In the genomic region with DNA sequence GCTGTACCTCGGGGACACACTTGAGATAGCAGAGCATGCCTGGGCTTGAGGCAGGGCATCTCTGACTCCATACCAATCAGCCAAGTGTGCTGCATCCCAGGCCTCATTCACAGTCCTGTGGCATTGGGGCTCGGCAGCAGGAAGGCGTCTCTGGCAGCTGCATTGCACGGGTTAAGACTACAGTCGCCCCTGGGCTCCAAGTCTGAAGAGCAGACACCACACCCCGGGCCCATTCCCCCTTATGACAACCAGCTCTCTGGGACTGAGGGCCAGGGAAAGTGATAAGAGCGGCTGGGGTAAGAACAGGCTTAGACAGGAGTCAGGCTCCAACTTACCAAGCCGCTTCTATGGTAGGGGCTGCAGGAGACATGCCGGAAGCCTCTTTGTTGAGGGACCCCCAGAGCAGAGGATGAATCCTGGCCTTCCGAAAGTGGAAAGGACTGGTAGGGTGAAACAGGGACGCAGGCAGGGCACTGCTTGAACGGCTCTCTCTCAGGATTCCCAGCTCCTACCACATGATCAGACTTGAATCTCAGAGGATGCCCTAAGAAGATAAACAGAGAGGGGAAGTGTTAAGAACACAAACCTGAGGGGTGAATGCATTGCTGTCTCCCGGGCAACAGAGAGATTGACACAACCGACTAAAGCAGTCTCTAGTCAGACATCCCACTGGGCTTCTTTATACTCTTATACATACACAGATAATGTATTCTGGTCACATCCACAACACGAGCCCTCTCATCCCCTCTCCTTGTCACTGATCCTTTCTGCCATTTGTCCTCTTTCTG, we compare ENCODE assay signal across 17 mouse cellular contexts. TPM values are rescaled to one million over a fixed set of nuclear protein-coding genes. Genes with fewer than 3 reads are reported as not detected.
DNase-seq lines count a peak whose midpoint lies in the region; ATAC-seq and TF ChIP-seq lines count a peak whose summit lies in the region.
"Had no signal": no experiment of that assay in that cellular context is flagged by ENCODE, and none has a peak within 500 bp of the region (broad histone marks: within the 10 kb centered on the region; RNA-seq: fewer than 3 reads in every experiment).

No protein-coding gene starts in this region.

- H3K36me3 ChIP-seq in forebrain, postnatal 0 days (ENCODE audit: insufficient read depth) = no peaks in the 10 kb centered on the region
- H3K36me3 ChIP-seq in midbrain, embryonic 11.5 days (ENCODE audit: control insufficient read depth, insufficient read depth, low read length) = no peaks in the 10 kb centered on the region; the same call in 1 of the 2 replicates
- H3K36me3 ChIP-seq: G1E; limb, embryonic 12.5 days had no signal

- 22% methylated on average over 15 of the region's 15 CpGs for WGBS in forebrain, postnatal 0 days
- WGBS in midbrain, embryonic 11.5 days = 21% methylated on average over 15 of the region's 15 CpGs

- 0 out of 2 replicates have a peak overlapping the region, but pooled peaks have one; percentile 3 for H3K4me2 ChIP-seq in forebrain, postnatal 0 days (ENCODE audit: low read depth)
- H3K4me2 ChIP-seq in midbrain, embryonic 11.5 days = peak overlapping the region; percentile 45
- H3K4me2 ChIP-seq: limb, embryonic 12.5 days had no signal

- H3K4me3 ChIP-seq in forebrain, postnatal 0 days (ENCODE audit: low read depth, low read length) = no peak overlapping the region
- H3K4me3 ChIP-seq in midbrain, embryonic 11.5 days (ENCODE audit: low read depth, low read length) = peak overlapping the region; percentile 26
- H3K4me3 ChIP-seq: erythroblast, embryonic 14.5 days; limb, embryonic 12.5 days had no signal

- H3K27me3 ChIP-seq in forebrain, postnatal 0 days (ENCODE audit: insufficient read depth, low read length) = no peaks in the 10 kb centered on the region
- peaks cover 30% of the 10 kb centered on the region for H3K27me3 ChIP-seq in midbrain, embryonic 11.5 days (ENCODE audit: control insufficient read depth, insufficient read depth, low read length)

- DNase-seq in retina, postnatal 1 day = peak; percentile 40
- no peak for DNase-seq in retina, embryonic 14.5 days (ENCODE audit: low spot score)
- DNase-seq in forebrain, postnatal 0 days = peak; percentile 47
- DNase-seq in midbrain, embryonic 11.5 days (ENCODE audit: low spot score, missing footprints) = peak; percentile 96
- DNase-seq in adipocyte (ENCODE audit: low spot score) = no peak
- no peak for DNase-seq in spleen, adult 12 weeks (ENCODE audit: low spot score)
- no peak for DNase-seq in urinary bladder, postnatal 25 days (ENCODE audit: low spot score)
- no peak for DNase-seq in right cerebral cortex, postnatal 14 days
- DNase-seq: cerebellum, adult 9-11 months; heart, postnatal 4 days; lung, adult 2 months; thymus, adult 18-20 months had no signal

- H3K27ac ChIP-seq in forebrain, postnatal 0 days (ENCODE audit: low read depth, low read length) = peak overlapping the region; percentile 51
- peak overlapping the region; percentile 80 for H3K27ac ChIP-seq in midbrain, embryonic 11.5 days (ENCODE audit: low read depth, low read length)
- H3K27ac ChIP-seq: kidney, postnatal 0 days; limb, embryonic 12.5 days had no signal

- peak; percentile 89 for ATAC-seq in forebrain, postnatal 0 days
- ATAC-seq in midbrain, embryonic 11.5 days (ENCODE audit: low FRiP score) = peak; percentile 92

- H3K9me3 ChIP-seq in forebrain, postnatal 0 days (ENCODE audit: low read length) = no peaks in the 10 kb centered on the region
- H3K9me3 ChIP-seq in midbrain, embryonic 11.5 days (ENCODE audit: control insufficient read depth, low read length) = no peaks in the 10 kb centered on the region
- H3K9me3 ChIP-seq: G1E; limb, embryonic 12.5 days had no signal

- no peak for TF ChIP-seq CTCF in forebrain, postnatal 0 days (IDR thresholded peaks at IDR 0.05; ENCODE audit: low read depth)

- H3K9ac ChIP-seq in forebrain, postnatal 0 days = peak overlapping the region; percentile 14; the same call in 1 of the 2 replicates
- peak overlapping the region; percentile 53 for H3K9ac ChIP-seq in midbrain, embryonic 11.5 days (ENCODE audit: low read length)
- H3K9ac ChIP-seq: limb, embryonic 12.5 days had no signal

- 0 out of 2 replicates have a peak, but pooled peaks cover 6% of the 10 kb centered on the region for H3K4me1 ChIP-seq in forebrain, postnatal 0 days (ENCODE audit: insufficient read depth)
- peaks cover 26% of the 10 kb centered on the region for H3K4me1 ChIP-seq in midbrain, embryonic 11.5 days (ENCODE audit: control insufficient read depth, insufficient read depth, low read length)

RNA-seq across cellular contexts. Expression of a gene that starts 3.5 kb away (rescaled TPM):
- total RNA-seq in forebrain, postnatal 0 days (2014; rRNA removed) = 9.6 and 14.0 TPM in 2 replicates
- polyA plus RNA-seq in forebrain, postnatal 0 days (2015; fragmentation: Nextera tagmentation; extraction: Ambion mirVana) = 13.6 and 21.7 TPM in 2 replicates
- 11.6 and 12.8 TPM in 2 replicates for polyA plus RNA-seq in midbrain, embryonic 11.5 days (2014; fragmentation: Nextera tagmentation; extraction: Ambion mirVana)
- total RNA-seq: G1E; heart, postnatal 4 days; megakaryocyte-erythroid progenitor cell, adult 5-6 weeks had no signal
- polyA plus RNA-seq: G1E; kidney, postnatal 0 days; lung, adult 2 months had no signal

Comparison
In these comparisons a context has a peak if more than half of its experiments do, and no peak if none do; other contexts are left out.
1. DNase-seq: peak in retina, postnatal 1 day (single experiment), forebrain, postnatal 0 days (single experiment) and midbrain, embryonic 11.5 days (single experiment); none in retina, embryonic 14.5 days (single experiment), adipocyte (single experiment), spleen, adult 12 weeks (single experiment), urinary bladder, postnatal 25 days (single experiment) and right cerebral cortex, postnatal 14 days (single experiment).